Mouse (Mus musculus): ENCODE data around the gene Trafd1. TPM values are rescaled to one million over a fixed set of nuclear protein-coding genes. Genes with fewer than 3 reads are reported as not detected.

Trafd1 gene
- polyA plus RNA-seq, 1 experiment = 334 TPM

DNA sequence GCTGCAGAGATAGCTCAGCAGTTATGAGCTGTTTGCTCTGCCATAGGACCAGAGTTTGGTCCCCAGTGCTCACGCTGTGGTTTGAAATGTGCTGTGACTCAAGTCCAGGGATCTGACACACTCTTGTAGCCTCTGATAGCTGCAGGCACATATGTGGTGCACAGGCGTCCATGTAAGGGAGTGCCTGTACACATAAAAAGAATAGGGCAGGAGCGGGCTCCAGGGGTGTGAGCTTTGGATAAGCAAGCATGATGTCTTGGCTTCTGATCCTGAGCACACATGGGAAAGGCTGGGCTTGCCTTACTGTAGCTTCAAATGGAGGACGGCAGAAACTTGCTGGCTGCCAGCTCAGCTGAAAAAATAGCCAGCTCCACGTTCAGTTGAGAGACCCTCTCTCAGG lies 10.2 kb upstream of the Trafd1 start:
- H3K36me3 ChIP-seq (ENCODE audit: control insufficient read depth, insufficient read depth, low read length) = no peaks in the 10 kb centered on the region; the same call in 1 of the 2 replicates
- peaks cover 7% of the 10 kb centered on the region for H3K4me1 ChIP-seq (ENCODE audit: control insufficient read depth, insufficient read depth, low read length)
- TF ChIP-seq CTCF (IDR thresholded peaks at IDR 0.05; ENCODE audit: control insufficient read depth, insufficient read depth, insufficient replicate concordance, low read depth, low read length) (no peak), POLR2A (IDR thresholded peaks at IDR 0.05; ENCODE audit: control insufficient read depth, low read depth, low read length) (no peak)
- H3K4me3 ChIP-seq (ENCODE audit: control insufficient read depth, low read depth, low read length) = no peak overlapping the region
- no peak overlapping the region for H3K27ac ChIP-seq (ENCODE audit: control insufficient read depth, insufficient read depth, low read depth, low read length)
- no peaks in the 10 kb centered on the region for H3K27me3 ChIP-seq (ENCODE audit: control insufficient read depth, insufficient read depth, low read length)

DNA sequence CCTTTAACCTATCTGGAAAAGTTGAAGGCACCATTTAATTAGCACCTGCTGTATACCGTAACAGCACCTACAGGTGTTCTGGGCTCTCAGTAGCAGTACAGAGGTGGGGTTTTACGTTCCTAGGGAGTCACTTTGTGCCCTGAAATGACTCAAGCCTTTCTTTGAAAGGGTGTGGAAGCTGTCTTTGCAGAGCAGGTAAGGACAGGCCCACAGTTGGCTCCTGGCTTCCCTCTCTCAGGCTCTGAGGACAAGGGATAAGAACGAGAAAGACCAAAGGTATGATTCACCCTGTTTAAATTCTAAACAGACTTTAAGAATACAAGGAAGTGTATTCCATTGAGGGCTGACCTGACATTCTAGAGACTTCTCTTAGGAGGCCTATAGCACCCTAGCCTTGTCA lies 8.0 kb upstream of the Trafd1 start:
- H3K4me1 ChIP-seq (ENCODE audit: control insufficient read depth, insufficient read depth, low read length) = peaks cover 2% of the 10 kb centered on the region; the same call in 1 of the 2 replicates
- H3K36me3 ChIP-seq (ENCODE audit: control insufficient read depth, insufficient read depth, low read length) = no peaks in the 10 kb centered on the region
- H3K27ac ChIP-seq (ENCODE audit: control insufficient read depth, insufficient read depth, low read depth, low read length) = no peak overlapping the region
- TF ChIP-seq CTCF (IDR thresholded peaks at IDR 0.05; ENCODE audit: control insufficient read depth, insufficient read depth, insufficient replicate concordance, low read depth, low read length) (no peak), POLR2A (IDR thresholded peaks at IDR 0.05; ENCODE audit: control insufficient read depth, low read depth, low read length) (no peak)
- no peak overlapping the region for H3K4me3 ChIP-seq (ENCODE audit: control insufficient read depth, low read depth, low read length)
- H3K27me3 ChIP-seq (ENCODE audit: control insufficient read depth, insufficient read depth, low read length) = no peaks in the 10 kb centered on the region

DNA sequence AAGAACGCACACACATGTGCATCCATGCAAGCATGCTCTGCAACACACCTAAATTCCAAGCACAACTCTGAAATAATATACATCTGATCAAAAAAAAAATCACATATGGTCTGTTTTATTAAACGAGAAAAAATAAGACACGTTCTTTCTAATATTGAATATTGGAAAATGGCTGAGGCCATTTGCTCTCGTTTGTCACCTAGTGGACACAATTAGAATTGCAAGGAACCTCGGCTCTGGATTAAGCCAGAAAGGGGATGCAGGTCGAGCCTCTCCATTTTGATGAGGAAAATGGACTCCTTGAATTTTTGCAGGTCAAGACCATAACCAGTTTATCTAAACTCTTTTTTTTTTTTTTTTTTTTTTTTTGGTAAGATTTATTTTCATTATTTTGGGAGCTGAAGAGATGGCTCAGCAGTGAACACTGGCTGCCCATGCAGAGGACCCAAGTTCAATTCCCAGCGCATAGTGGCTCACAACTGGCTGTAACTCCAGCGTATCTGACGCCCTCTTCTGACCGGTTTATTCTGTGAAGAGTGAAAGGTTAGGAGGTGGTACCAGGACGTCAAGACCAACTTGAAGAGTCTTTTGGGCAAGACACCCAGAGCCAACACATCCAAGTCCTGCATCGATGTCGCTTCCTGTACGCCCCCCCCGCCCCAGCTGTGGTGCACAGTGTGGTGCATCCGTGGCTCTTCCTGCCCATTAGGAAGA lies 7.4 kb upstream of the Trafd1 start:
- Histone ChIP-seq H3K27ac (ENCODE audit: control insufficient read depth, insufficient read depth, low read depth, low read length) (no peak overlapping the region), H3K4me3 (ENCODE audit: control insufficient read depth, low read depth, low read length) (no peak overlapping the region), H3K27me3 (ENCODE audit: control insufficient read depth, insufficient read depth, low read length) (no peaks in the 10 kb centered on the region), H3K4me1 (ENCODE audit: control insufficient read depth, insufficient read depth, low read length) (peaks cover 2% of the 10 kb centered on the region; the same call in 1 of the 2 replicates), H3K36me3 (ENCODE audit: control insufficient read depth, insufficient read depth, low read length) (no peaks in the 10 kb centered on the region)
- TF ChIP-seq POLR2A (IDR thresholded peaks at IDR 0.05; ENCODE audit: control insufficient read depth, low read depth, low read length) (no peak), CTCF (IDR thresholded peaks at IDR 0.05; ENCODE audit: control insufficient read depth, insufficient read depth, insufficient replicate concordance, low read depth, low read length) (no peak)

DNA sequence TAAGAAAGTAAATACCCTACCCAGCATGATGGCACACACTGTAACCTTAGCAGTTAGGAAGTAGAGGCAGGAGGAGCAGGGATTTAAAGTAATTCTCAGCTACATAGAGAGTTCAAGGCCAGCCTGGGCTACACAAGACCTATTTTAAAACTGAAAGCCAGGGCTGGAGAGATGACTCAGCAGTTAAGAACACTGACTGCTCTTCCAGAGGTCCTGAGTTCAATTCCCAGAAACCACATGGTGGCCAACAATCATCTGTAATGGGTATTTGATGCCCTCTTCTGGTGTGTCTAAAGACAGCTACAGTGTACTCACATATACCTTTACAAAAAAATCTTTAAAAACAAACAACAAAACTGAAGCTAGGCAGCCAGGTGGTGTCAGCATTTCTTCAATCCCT lies 4.3 kb upstream of the Trafd1 start:
- Histone ChIP-seq H3K36me3 (ENCODE audit: control insufficient read depth, insufficient read depth, low read length) (no peaks in the 10 kb centered on the region), H3K4me1 (ENCODE audit: control insufficient read depth, insufficient read depth, low read length) (peaks cover 13% of the 10 kb centered on the region), H3K27ac (ENCODE audit: control insufficient read depth, insufficient read depth, low read depth, low read length) (no peak overlapping the region), H3K27me3 (ENCODE audit: control insufficient read depth, insufficient read depth, low read length) (no peaks in the 10 kb centered on the region), H3K4me3 (ENCODE audit: control insufficient read depth, low read depth, low read length) (no peak overlapping the region)
- TF ChIP-seq CTCF (IDR thresholded peaks at IDR 0.05; ENCODE audit: control insufficient read depth, insufficient read depth, insufficient replicate concordance, low read depth, low read length) (no peak), POLR2A (IDR thresholded peaks at IDR 0.05; ENCODE audit: control insufficient read depth, low read depth, low read length) (no peak)

DNA sequence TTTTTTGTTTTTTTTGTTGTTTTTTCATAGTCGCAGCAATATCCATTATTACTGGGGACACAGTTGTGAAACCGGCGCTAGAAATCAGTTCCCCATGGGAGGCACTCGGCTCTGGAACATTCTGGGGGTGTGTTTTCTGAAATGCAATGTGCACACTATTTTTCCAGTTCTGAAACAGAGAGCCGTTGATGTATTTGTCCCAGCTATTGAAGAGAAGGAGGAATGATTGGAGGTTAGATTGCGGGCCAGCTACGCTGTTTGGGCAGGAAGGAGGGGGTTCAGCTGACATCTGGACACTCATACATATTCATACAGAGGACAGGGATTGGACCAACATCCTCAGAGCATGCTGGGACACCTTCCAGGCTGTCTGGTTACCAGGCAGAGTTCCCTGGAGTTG lies 3.7 kb upstream of the Trafd1 start:
- Histone ChIP-seq H3K36me3 (ENCODE audit: control insufficient read depth, insufficient read depth, low read length) (no peaks in the 10 kb centered on the region), H3K4me1 (ENCODE audit: control insufficient read depth, insufficient read depth, low read length) (peaks cover 13% of the 10 kb centered on the region), H3K27ac (ENCODE audit: control insufficient read depth, insufficient read depth, low read depth, low read length) (no peak overlapping the region), H3K27me3 (ENCODE audit: control insufficient read depth, insufficient read depth, low read length) (no peaks in the 10 kb centered on the region), H3K4me3 (ENCODE audit: control insufficient read depth, low read depth, low read length) (no peak overlapping the region)
- TF ChIP-seq POLR2A (IDR thresholded peaks at IDR 0.05; ENCODE audit: control insufficient read depth, low read depth, low read length) = no peak

DNA sequence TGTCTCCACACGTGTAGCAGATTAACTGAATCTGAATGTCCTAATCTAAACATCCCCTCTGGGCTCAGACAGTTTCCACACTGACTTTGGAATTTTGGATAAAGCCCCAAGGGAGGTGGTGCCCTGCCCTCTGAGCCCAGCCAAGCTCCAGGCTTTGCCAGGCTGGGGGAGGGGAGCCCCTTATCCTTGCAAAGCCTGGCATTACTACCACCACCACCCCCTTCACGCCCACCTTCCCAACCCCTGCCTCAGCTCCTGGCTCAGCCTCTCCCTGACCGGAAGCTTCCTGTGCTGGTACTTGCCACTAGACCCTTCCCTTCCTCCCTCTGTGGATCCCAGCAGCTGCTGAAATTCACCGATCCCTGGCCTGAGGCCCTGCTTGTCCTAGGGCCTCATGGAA lies 1.7 kb upstream of the Trafd1 start:
- Histone ChIP-seq H3K27me3 (ENCODE audit: control insufficient read depth, insufficient read depth, low read length) (no peaks in the 10 kb centered on the region), H3K36me3 (ENCODE audit: control insufficient read depth, insufficient read depth, low read length) (peaks cover 3% of the 10 kb centered on the region), H3K4me3 (ENCODE audit: control insufficient read depth, low read depth, low read length) (peak overlapping the region; percentile 35), H3K27ac (ENCODE audit: control insufficient read depth, insufficient read depth, low read depth, low read length) (no peak overlapping the region; the same call in 1 of the 2 replicates), H3K4me1 (ENCODE audit: control insufficient read depth, insufficient read depth, low read length) (peaks cover 13% of the 10 kb centered on the region)
- TF ChIP-seq POLR2A (IDR thresholded peaks at IDR 0.05; ENCODE audit: control insufficient read depth, low read depth, low read length) (no peak), CTCF (IDR thresholded peaks at IDR 0.05; ENCODE audit: control insufficient read depth, insufficient read depth, insufficient replicate concordance, low read depth, low read length) (no peak)

DNA sequence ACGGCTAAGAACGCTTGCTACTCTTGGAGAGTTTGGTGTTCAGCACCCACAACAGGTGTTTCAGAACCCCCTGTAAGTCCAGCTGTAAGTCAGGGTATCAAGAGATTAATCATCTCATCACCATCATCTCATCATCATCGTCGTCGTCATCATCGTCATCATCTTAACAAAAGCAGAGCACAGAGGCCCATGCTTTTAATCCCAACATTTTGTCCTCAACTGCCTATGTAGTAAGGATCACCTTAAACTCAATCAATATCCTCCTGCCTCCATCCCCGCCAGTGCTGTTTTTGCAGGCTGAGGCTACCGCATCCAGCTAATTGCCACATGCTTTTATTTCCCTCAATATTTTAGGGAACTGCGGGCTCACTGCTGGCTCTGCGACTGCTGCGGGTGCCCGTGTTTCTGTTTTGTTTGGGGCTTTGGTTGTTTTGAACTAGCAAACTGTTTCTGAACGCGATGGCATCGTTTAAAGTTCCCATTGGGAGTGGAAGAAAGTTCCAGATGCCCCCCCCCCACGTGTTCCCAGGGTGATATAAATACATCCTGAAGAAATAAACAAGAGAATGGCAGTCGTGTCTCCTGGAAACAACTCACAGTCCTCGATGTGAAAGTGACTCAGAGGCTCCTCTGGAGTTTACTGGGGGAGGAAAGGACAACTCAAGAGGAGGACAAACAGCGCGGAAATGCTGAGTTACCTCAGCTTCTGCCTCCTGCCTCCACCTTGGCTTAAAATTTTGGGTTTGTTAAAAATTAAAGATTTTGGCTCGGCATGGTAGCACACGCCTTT lies 883 bp upstream of the Trafd1 start:
- peak overlapping the region; percentile 97 for H3K4me3 ChIP-seq (ENCODE audit: control insufficient read depth, low read depth, low read length)
- H3K27me3 ChIP-seq (ENCODE audit: control insufficient read depth, insufficient read depth, low read length) = no peaks in the 10 kb centered on the region
- peaks cover 13% of the 10 kb centered on the region for H3K4me1 ChIP-seq (ENCODE audit: control insufficient read depth, insufficient read depth, low read length)
- H3K27ac ChIP-seq (ENCODE audit: control insufficient read depth, insufficient read depth, low read depth, low read length) = peak overlapping the region; percentile 37; the same call in 1 of the 2 replicates
- H3K36me3 ChIP-seq (ENCODE audit: control insufficient read depth, insufficient read depth, low read length) = peaks cover 6% of the 10 kb centered on the region
- TF ChIP-seq POLR2A (IDR thresholded peaks at IDR 0.05; ENCODE audit: control insufficient read depth, low read depth, low read length) (no peak), CTCF (IDR thresholded peaks at IDR 0.05; ENCODE audit: control insufficient read depth, insufficient read depth, insufficient replicate concordance, low read depth, low read length) (no peak)
